Mouse (Mus musculus): Measurements from ENCODE around the gene Scmh1.

Gene Scmh1

GRCm38 (mm10) chr4:120556592-120556991, 151.5 kb downstream of the Scmh1 start:
- no peak for DNase-seq (ENCODE audit: low spot score)

- no peak for DNase-seq (ENCODE audit: low spot score)
Measured at GRCm38 (mm10) chr4:120565726-120566125, 160.6 kb downstream of the Scmh1 start.

GRCm38 (mm10) chr4:120568005-120568404, 162.9 kb downstream of the Scmh1 start:
- no peak for DNase-seq (ENCODE audit: low spot score)

- DNase-seq (ENCODE audit: low spot score): no peak
Measured at GRCm38 (mm10) chr4:120569025-120569424, 163.9 kb downstream of the Scmh1 start.

GRCm38 (mm10) chr4:120569486-120570437, 164.7 kb downstream of the Scmh1 start, which contains the start of gene Ctps:
TSS of gene Ctps (minus strand) at chr4:120570276.
- DNase-seq (ENCODE audit: low spot score): peak; percentile 95

- DNase-seq (ENCODE audit: low spot score): no peak
Measured at GRCm38 (mm10) chr4:120570438-120571069, 165.5 kb downstream of the Scmh1 start.

GRCm38 (mm10) chr4:120571070-120571464, 166.0 kb downstream of the Scmh1 start:
- DNase-seq (ENCODE audit: low spot score): no peak

GRCm38 (mm10) chr4:120571691-120572090, 166.6 kb downstream of the Scmh1 start:
- no peak for DNase-seq (ENCODE audit: low spot score)

All from urinary bladder, postnatal 14 days (tissue).